Mouse (Mus musculus): ENCODE results near the gene Tmem86b. TPM values are rescaled to one million over a fixed set of nuclear protein-coding genes. Genes with fewer than 3 reads are reported as not detected.

Tmem86b gene
- polyA plus RNA-seq, 1 experiment from 2014 or later: 25.1 TPM

DNA sequence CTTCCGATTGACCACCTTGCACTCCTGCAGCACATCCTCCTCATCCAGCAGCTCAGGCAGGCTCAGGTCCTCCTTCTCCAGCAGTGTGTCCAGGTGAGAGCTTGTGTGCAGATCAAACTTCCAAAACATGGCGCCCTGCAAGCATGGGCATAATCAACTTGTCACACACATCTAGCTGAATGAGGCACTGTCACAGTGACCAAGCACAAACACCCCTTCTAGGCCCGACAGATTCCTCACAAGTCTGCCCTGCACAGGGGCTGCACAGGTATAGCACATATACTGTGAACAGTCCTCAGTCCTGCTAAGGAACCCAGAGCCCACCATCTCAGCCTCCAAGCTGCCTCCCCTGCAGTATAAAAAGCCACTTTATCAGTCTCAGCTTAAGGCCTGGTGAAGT, 15.6 kb upstream of the Tmem86b start:
- Histone ChIP-seq H3K9me3 (ENCODE audit: control insufficient read depth) (no peaks in the 10 kb centered on the region), H3K4me2 (replicated peaks; ENCODE audit: low read depth) (no peak overlapping the region), H3K27me3 (replicated peaks; ENCODE audit: control insufficient read depth, insufficient read depth, low read length) (no peaks in the 10 kb centered on the region), H3K4me1 (replicated peaks; ENCODE audit: control insufficient read depth, insufficient read depth, low read length) (no peaks in the 10 kb centered on the region; the same call in 1 of the 2 replicates), H3K27ac (ENCODE audit: low read depth, low read length) (no peak overlapping the region), H3K36me3 (ENCODE audit: control insufficient read depth, insufficient read depth) (peaks cover 46% of the 10 kb centered on the region), H3K4me3 (ENCODE audit: low read depth, low read length) (no peak overlapping the region), H3K9ac (ENCODE audit: low read depth, low read length) (no peak overlapping the region)
- TF ChIP-seq CTCF (IDR thresholded peaks at IDR 0.05; ENCODE audit: low read depth): no peak
- 92% methylated on average over 3 of the region's 3 CpGs for WGBS
- no peak for ATAC-seq

DNA sequence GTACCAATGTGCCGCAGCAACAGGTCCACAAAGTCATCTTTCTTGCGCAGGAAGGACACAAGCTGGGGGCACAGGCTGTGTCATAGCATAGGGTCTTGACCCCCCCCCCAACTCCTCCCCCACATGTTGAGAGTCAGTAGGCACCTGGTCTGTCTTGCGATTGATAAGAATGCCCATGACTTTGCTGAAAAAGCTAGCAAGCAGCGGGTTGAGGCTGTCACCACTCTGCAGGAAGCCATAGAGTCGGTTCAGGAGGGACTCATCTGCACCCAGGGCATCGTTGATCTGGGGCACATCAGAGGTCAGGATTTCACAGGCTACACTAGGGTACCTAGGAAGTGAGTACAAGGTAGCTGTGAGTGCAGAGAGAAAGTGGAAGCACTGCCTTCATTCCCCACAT, 12.0 kb upstream of the Tmem86b start:
- H3K4me1 ChIP-seq (replicated peaks; ENCODE audit: control insufficient read depth, insufficient read depth, low read length): no peaks in the 10 kb centered on the region; the same call in 1 of the 2 replicates
- no peak overlapping the region for H3K27ac ChIP-seq (ENCODE audit: low read depth, low read length)
- no peak overlapping the region for H3K4me3 ChIP-seq (ENCODE audit: low read depth, low read length)
- 92% methylated on average over 6 of the region's 6 CpGs for WGBS
- TF ChIP-seq CTCF (IDR thresholded peaks at IDR 0.05; ENCODE audit: low read depth): no peak
- no peaks in the 10 kb centered on the region for H3K9me3 ChIP-seq (ENCODE audit: control insufficient read depth)
- no peak overlapping the region for H3K4me2 ChIP-seq (replicated peaks; ENCODE audit: low read depth)
- H3K27me3 ChIP-seq (replicated peaks; ENCODE audit: control insufficient read depth, insufficient read depth, low read length): no peaks in the 10 kb centered on the region
- no peak for ATAC-seq
- H3K9ac ChIP-seq (ENCODE audit: low read depth, low read length): no peak overlapping the region
- H3K36me3 ChIP-seq (ENCODE audit: control insufficient read depth, insufficient read depth): peaks cover 78% of the 10 kb centered on the region

DNA sequence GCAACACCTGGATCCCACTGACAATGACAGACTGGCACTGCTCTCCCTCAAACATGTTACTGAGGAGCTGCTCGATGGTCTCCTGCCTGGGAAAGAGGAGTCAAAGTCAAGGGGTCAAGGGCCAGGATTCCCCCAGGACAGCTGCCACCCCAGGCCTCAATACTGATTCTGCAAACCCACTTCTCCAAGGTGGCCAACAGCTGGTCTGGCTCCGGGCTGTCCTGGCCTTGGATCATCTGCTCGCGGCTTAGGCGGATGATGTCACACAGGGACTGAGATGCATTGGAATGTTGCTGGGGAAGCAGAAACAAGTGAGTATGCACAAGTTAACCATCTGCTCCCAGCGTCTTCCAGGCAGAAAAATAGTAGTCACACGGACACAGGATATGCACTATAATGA, 10.7 kb upstream of the Tmem86b start:
- Histone ChIP-seq H3K27me3 (replicated peaks; ENCODE audit: control insufficient read depth, insufficient read depth, low read length) (no peaks in the 10 kb centered on the region), H3K4me1 (replicated peaks; ENCODE audit: control insufficient read depth, insufficient read depth, low read length) (no peaks in the 10 kb centered on the region), H3K27ac (ENCODE audit: low read depth, low read length) (no peak overlapping the region), H3K36me3 (ENCODE audit: control insufficient read depth, insufficient read depth) (peaks cover 84% of the 10 kb centered on the region), H3K4me3 (ENCODE audit: low read depth, low read length) (no peak overlapping the region), H3K9ac (ENCODE audit: low read depth, low read length) (no peak overlapping the region), H3K4me2 (replicated peaks; ENCODE audit: low read depth) (no peak overlapping the region), H3K9me3 (ENCODE audit: control insufficient read depth) (no peaks in the 10 kb centered on the region)
- 70% methylated on average over 7 of the region's 7 CpGs for WGBS
- no peak for ATAC-seq
- TF ChIP-seq CTCF (IDR thresholded peaks at IDR 0.05; ENCODE audit: low read depth): no peak

DNA sequence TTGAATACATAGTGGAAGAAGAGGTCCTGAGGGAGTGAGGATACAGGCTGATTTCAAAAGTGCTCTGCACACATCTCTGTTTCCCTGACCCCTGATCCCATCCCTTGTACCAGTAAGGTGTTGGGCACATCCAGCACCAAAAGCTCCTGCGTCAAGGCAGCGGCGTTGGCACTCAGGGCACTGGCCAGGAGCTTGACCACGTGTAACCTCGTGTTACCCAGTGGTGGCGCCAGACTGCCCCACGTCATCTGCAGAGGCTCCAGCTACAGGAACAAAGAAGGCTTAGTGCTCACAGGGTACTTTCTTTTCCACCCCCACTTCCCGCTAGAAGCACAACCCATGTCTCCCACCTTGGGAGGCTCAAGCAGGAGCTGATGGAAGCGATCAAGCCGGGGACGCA, 9.9 kb upstream of the Tmem86b start:
- H3K9me3 ChIP-seq (ENCODE audit: control insufficient read depth): no peaks in the 10 kb centered on the region
- H3K27me3 ChIP-seq (replicated peaks; ENCODE audit: control insufficient read depth, insufficient read depth, low read length): no peaks in the 10 kb centered on the region
- ATAC-seq: no peak
- H3K4me3 ChIP-seq (ENCODE audit: low read depth, low read length): no peak overlapping the region
- TF ChIP-seq CTCF (IDR thresholded peaks at IDR 0.05; ENCODE audit: low read depth): peak; percentile 40
- no peaks in the 10 kb centered on the region for H3K4me1 ChIP-seq (replicated peaks; ENCODE audit: control insufficient read depth, insufficient read depth, low read length)
- no peak overlapping the region for H3K27ac ChIP-seq (ENCODE audit: low read depth, low read length)
- no peak overlapping the region for H3K4me2 ChIP-seq (replicated peaks; ENCODE audit: low read depth)
- 89% methylated on average over 11 of the region's 11 CpGs for WGBS
- no peak overlapping the region for H3K9ac ChIP-seq (ENCODE audit: low read depth, low read length)
- peaks cover 80% of the 10 kb centered on the region for H3K36me3 ChIP-seq (ENCODE audit: control insufficient read depth, insufficient read depth)

DNA sequence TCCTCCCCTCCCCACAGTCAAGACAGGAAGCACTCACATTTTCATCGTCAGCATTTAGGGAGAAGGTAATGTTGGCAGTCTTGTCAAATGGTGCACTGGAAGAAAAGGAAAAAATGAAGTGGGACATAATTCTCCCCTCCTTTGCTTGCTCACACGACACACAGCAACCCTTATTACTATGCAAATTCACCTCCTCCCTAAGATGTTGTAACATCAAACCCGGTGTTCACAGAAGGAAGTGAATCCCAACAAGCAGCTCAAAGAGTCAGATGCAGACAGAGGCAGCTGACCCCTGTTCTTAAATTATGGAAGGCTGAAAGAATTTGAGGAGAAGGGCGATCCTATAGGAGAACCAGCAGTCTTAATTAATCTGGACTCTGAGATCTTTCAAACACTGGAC, 5.0 kb upstream of the Tmem86b start:
- no peak overlapping the region for H3K4me3 ChIP-seq (ENCODE audit: low read depth, low read length)
- no peak overlapping the region for H3K9ac ChIP-seq (ENCODE audit: low read depth, low read length)
- H3K4me2 ChIP-seq (replicated peaks; ENCODE audit: low read depth): no peak overlapping the region
- H3K4me1 ChIP-seq (replicated peaks; ENCODE audit: control insufficient read depth, insufficient read depth, low read length): no peaks in the 10 kb centered on the region
- WGBS: 81% methylated on average over 4 of the region's 4 CpGs
- no peaks in the 10 kb centered on the region for H3K9me3 ChIP-seq (ENCODE audit: control insufficient read depth)
- no peak for ATAC-seq
- H3K27me3 ChIP-seq (replicated peaks; ENCODE audit: control insufficient read depth, insufficient read depth, low read length): no peaks in the 10 kb centered on the region
- peaks cover 80% of the 10 kb centered on the region for H3K36me3 ChIP-seq (ENCODE audit: control insufficient read depth, insufficient read depth)
- no peak overlapping the region; the same call in 1 of the 2 replicates for H3K27ac ChIP-seq (ENCODE audit: low read depth, low read length)
- TF ChIP-seq CTCF (IDR thresholded peaks at IDR 0.05; ENCODE audit: low read depth): no peak

DNA sequence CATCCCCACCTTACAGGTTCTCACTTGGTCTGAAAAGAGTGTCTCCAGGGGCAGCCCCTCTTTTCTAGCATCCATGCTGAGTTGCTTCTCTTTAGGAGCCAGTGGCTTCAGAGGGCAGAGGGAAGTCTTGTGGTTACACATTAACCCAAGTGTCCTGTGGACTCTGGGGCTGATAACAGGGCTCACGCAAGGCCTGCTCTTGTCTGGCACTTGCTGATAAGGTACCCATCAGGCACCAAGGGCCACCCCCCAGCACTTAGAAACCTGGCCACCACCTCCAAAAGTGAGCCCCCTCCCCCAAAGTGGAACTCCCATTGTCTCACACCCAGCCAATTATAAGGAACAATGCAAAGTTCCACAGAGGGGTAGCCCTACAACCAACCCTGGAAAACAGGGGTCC, 1.0 kb downstream of the Tmem86b start:
- H3K27ac ChIP-seq (ENCODE audit: low read depth, low read length): peak overlapping the region; percentile 52; the same call in 1 of the 2 replicates
- peak overlapping the region; percentile 21 for H3K4me3 ChIP-seq (ENCODE audit: low read depth, low read length)
- WGBS: 58% methylated on average over 1 of the region's 1 CpGs

DNA sequence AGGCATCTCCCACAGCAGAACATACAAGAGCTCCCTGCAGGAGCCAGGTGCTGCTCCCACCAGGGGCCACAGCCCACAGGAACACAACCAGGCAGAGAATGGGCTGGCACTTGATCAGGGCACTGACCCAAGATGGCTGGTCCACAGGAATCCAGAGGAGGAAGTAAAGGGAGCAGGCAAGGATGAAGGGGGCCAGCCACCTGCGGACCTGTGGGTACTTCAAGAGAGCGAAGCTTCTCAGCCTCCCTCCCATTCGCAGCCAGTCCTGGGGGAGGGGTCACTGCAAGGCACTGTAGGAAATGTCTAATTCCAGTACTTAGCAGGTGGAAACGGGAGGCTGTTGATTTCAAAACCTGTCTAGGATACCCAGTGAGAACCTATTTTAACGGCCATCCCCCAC, 1.6 kb downstream of the Tmem86b start:
- no peaks in the 10 kb centered on the region for H3K9me3 ChIP-seq (ENCODE audit: control insufficient read depth)
- WGBS: 52% methylated on average over 5 of the region's 5 CpGs
- H3K4me3 ChIP-seq (ENCODE audit: low read depth, low read length): peak overlapping the region; percentile 21
- TF ChIP-seq CTCF (IDR thresholded peaks at IDR 0.05; ENCODE audit: low read depth): no peak
- peaks cover 48% of the 10 kb centered on the region for H3K36me3 ChIP-seq (ENCODE audit: control insufficient read depth, insufficient read depth)
- peak overlapping the region; percentile 59 for H3K4me2 ChIP-seq (replicated peaks; ENCODE audit: low read depth)
- H3K4me1 ChIP-seq (replicated peaks; ENCODE audit: control insufficient read depth, insufficient read depth, low read length): no peaks in the 10 kb centered on the region; the same call in 1 of the 2 replicates
- peak; percentile 39 for ATAC-seq
- peak overlapping the region; percentile 52 for H3K27ac ChIP-seq (ENCODE audit: low read depth, low read length)
- no peak overlapping the region for H3K9ac ChIP-seq (ENCODE audit: low read depth, low read length)
- no peaks in the 10 kb centered on the region for H3K27me3 ChIP-seq (replicated peaks; ENCODE audit: control insufficient read depth, insufficient read depth, low read length)

More for the DNA sequence above, 1.0 kb downstream of the Tmem86b start:
- no peaks in the 10 kb centered on the region; the same call in 1 of the 2 replicates for H3K4me1 ChIP-seq (replicated peaks; ENCODE audit: control insufficient read depth, insufficient read depth, low read length)
- H3K9me3 ChIP-seq (ENCODE audit: control insufficient read depth): no peaks in the 10 kb centered on the region
- H3K4me2 ChIP-seq (replicated peaks; ENCODE audit: low read depth): peak overlapping the region; percentile 59
- TF ChIP-seq CTCF (IDR thresholded peaks at IDR 0.05; ENCODE audit: low read depth): no peak
- no peak overlapping the region for H3K9ac ChIP-seq (ENCODE audit: low read depth, low read length)
- ATAC-seq: peak; percentile 82
- H3K36me3 ChIP-seq (ENCODE audit: control insufficient read depth, insufficient read depth): peaks cover 53% of the 10 kb centered on the region
- no peaks in the 10 kb centered on the region for H3K27me3 ChIP-seq (replicated peaks; ENCODE audit: control insufficient read depth, insufficient read depth, low read length)
